Mouse (Mus musculus): ENCODE data around the gene Plcl1. TPM values are rescaled to one million over a fixed set of nuclear protein-coding genes. Genes with fewer than 3 reads are reported as not detected.

Plcl1 gene
- total RNA-seq, 2 experiments from 2014 or later = 16.9 to 19.6 TPM

DNA sequence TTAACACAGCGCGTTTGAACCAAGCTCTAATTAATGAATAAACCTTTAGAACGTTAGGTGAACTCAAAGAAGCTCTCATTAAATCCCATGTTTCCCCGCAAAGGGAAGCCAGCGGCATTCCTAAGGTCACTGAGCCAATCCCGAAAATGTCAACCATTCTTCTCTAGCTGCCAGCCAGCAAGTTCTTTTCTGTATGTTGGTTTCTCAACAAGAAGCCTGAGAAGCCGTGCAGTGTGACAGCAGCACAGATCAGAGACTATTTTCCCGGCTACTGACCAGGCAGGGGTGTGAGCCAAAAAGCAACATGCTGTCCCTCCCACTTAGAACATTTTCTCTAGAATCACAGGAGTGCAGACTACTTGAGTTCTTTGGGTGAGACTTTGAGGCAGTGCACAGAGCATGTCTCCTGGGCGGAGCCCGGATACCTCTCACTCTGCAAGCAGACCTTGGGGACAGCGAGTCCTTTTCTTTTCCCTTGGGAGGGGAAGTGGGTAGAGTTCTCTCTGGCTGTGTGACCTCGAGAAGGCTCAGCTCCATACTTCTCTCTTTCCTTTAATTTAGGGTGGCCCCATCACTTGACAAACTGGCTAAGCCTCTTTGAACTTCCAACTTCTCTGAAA is 333.1 kb downstream of the Plcl1 start:
- intact Hi-C loops (cut with DNase I) = no loop called here
- no peak for DNase-seq (ENCODE audit: low spot score in 2 of 2)

GRCm38 (mm10) chr1:55741885-55742284 is 336.2 kb downstream of the Plcl1 start:
- peak; percentile 49 to 60 for DNase-seq (ENCODE audit: low spot score in 2 of 2)
- intact Hi-C loops (cut with DNase I) = no loop called here

DNA sequence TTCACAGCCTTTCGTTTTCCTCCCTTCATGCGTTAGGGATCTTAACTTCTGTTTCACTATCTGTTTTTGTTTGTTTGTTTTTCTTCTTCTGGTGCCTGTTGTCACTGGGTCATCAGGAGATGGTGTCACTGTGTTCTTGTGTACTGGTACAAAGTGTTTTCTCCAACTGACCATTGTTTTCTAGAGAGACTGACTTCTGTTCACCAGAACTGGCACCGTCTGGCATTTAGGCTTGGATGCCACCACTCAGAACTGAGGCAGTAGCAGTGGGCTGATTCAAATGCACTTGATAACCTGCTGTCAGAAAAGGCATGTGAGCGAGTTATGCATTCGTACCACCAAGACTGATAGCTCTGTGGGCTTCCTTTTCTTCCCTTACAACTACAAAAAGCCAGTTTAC is 342.8 kb downstream of the Plcl1 start:
- DNase-seq (ENCODE audit: low spot score in 2 of 2) = no peak
- intact Hi-C loops (cut with DNase I) = loop anchor here (5.0 kb wide), 1 partner anchor 89 kb away; no protein-coding TSS in a partner anchor

DNA sequence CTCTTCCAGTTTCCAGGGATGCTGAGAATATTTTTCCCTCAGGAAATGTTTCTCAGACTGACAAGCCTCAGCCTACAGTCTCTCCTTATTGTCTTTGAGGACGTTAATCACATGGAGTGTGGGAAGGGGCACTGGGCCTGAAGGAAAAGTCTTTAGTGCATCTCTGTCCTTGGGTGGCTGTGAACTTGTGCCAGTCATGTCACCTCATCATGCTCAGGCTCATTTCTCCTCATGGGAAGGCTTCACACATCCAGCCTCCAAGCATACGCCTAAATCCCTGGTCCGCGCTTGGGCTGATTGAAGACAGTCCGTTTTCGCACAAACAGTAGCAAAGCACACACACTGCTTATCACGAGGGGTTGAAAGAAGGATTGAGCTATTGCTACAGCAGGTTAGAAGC is 344.0 kb downstream of the Plcl1 start:
- intact Hi-C loops (cut with DNase I) = loop anchor here (5.0 kb wide), 1 partner anchor 88 kb away; no protein-coding TSS in a partner anchor
- no peak for DNase-seq (ENCODE audit: low spot score in 2 of 2)

- peak; percentile 28 to 45 for DNase-seq (ENCODE audit: low spot score in 2 of 2)
- intact Hi-C loops (cut with DNase I) = no loop called here
Observed at GRCm38 (mm10) chr1:55755742-55756141, 350.0 kb downstream of the Plcl1 start.

DNA sequence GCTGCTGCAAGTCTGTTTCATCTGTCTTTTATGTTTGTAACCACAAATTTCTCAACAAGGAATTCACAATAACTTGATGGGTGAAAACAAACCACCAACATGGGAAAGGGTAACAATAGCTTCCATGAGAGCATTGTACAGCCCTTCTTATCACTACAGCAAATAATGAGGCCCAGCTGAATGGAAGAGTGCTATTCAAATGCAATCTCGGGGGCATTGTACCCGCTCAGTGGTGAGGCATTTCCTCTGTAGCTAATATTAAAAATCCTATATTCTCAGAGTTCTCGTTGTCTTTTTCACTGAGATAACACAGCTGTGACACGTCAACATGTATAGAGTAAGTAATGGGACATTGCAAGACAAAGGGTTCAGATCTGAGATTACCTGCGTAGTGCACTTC is 356.6 kb downstream of the Plcl1 start:
- intact Hi-C loops (cut with DNase I) = no loop called here

GRCm38 (mm10) chr1:55763171-55763570 is 357.4 kb downstream of the Plcl1 start:
- intact Hi-C loops (cut with DNase I) = no loop called here
- DNase-seq (ENCODE audit: low spot score in 2 of 2) = no peak

More for the DNA sequence above, 356.6 kb downstream of the Plcl1 start:
- DNase-seq (ENCODE audit: low spot score in 2 of 2) = no peak

GRCm38 (mm10) chr1:55766743-55767142 is 361.0 kb downstream of the Plcl1 start:
- intact Hi-C loops (cut with DNase I) = no loop called here
- DNase-seq (ENCODE audit: low spot score in 2 of 2) = no peak

GRCm38 (mm10) chr1:55770072-55770785 is 364.5 kb downstream of the Plcl1 start:
- intact Hi-C loops (cut with DNase I) = no loop called here
- no peak for DNase-seq (ENCODE audit: low spot score in 2 of 2)

DNA sequence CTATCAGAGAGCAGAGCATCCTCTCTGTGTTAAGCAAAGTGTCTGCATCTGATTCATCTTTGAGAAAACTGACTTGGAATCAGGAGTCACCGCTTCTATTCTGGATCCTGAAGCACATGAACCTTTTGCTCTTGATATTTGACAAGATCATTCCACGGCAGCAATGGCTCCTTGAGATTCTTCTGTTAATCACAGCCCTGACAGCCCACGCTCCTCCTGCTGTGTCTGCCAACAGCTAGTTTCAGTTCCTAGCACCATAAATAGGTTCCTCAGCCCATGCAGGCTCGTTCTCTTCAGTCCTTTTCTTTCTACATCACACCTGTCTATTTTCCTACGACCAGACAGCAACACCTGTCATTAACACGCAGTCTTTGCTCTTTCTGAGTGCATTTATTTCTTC is 387.1 kb downstream of the Plcl1 start:
- intact Hi-C loops (cut with DNase I) = no loop called here
- DNase-seq (ENCODE audit: low spot score in 2 of 2) = peak; percentile 60 to 65

Other genes with a start within 250 kb of the Plcl1 start
- 10 to 100 TPM; 18.5 to 19.5 TPM for gene Rftn2, start 179.1 kb upstream of the Plcl1 start, total RNA-seq (2021)
- gene Mars2, start 168.7 kb upstream of the Plcl1 start, total RNA-seq (2021) = 10 to 100 TPM; 10.6 to 11.5 TPM
- gene Boll, start 42.5 kb upstream of the Plcl1 start, total RNA-seq (2021) = not detected